Mouse (Mus musculus) central nervous system, embryonic 18 days (tissue): Measurements from ENCODE around the gene AI593442. TPM values are rescaled to one million over a fixed set of nuclear protein-coding genes. Genes with fewer than 3 reads are reported as not detected.

Experiments used
- polyA plus RNA-seq: library from polyadenylated mRNA; depleted of rRNA; stranded (reverse); fragments of >200 nt; gene quantifications from 2 replicates; pipeline ENCODE4 v1.2.3, GENCODE M21; 2012; rRNA removed

AI593442 gene
- 20.1 and 22.7 TPM in 2 replicates for polyA plus RNA-seq

DNA sequence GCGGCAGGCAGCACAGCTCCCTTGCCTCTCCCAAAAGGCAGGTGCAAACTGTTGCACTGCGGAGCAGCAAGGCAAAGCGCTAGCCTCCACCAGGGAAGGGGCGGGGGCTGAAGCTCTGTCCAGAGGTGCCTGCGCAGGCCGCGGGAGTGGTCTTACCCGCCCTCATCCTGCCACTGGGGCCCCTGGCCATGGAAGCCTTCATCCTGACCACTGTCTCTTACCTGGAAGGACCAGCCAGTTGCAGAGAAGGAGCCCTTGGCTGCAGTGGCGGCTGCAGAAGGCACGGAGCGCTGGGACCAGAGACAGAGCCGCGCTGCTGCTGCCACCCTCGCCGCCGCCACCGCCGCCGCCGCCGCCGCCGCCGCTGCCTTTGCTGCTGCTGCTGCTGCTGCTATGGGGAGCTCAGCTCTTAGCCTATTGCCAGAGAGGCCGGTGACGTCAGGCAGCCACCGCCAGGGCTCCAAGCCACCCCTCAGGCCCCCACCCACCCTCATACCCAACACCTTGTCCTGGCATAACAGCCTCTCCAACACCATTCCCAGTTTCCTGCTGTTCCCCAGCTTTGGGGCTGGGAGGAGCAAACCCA, at the start of gene AI593442:
Gene AI593442, minus strand, starts transcription at position 419 of the 586 bp plus-strand sequence.

